Mouse (Mus musculus) liver, postnatal 0 days (tissue): ENCODE results near the gene Tedc1. TPM values are rescaled to one million over a fixed set of nuclear protein-coding genes. Genes with fewer than 3 reads are reported as not detected.
A peak's percentile ranks its signal among the peaks of the same experiment; 100 is the strongest.

Experiments used
- ATAC-seq: fragments of 200-750 bp; cut with Nextera tagmentation; 2 replicates; pipeline ENCODE4 v1.8.0; 2017; ENCODE audit warnings: mild to moderate bottlenecking, moderate library complexity
- DNase-seq: peaks from one replicate; pipeline ENCODE4 v3.0.0-alpha.2; 2016
- H3K27ac ChIP-seq: fragments of 300-500 bp; sonication (generic); 2 replicates; pipeline ENCODE4 v1.5.1; 2014; ENCODE audit warnings: antibody characterized with exemption, moderate library complexity, mild to moderate bottlenecking, low read depth
- H3K27me3 ChIP-seq: fragments of 300-500 bp; sonication (generic); 2 replicates; pipeline ENCODE4 v1.6.1; 2014; ENCODE audit warnings: low read length, control low read depth, mixed read lengths; ENCODE audit not compliant: insufficient read depth
- H3K36me3 ChIP-seq: fragments of 300-500 bp; sonication (generic); replicated peaks from 2 replicates; pipeline ENCODE4 v1.6.1; 2014; ENCODE audit warnings: mild to moderate bottlenecking, control low read depth, low read length, moderate library complexity, mixed read lengths; ENCODE audit not compliant: insufficient read depth
- H3K4me1 ChIP-seq: fragments of 300-500 bp; sonication (generic); 2 replicates; pipeline ENCODE4 v1.6.1; 2014; ENCODE audit warnings: antibody characterized with exemption, mild to moderate bottlenecking, control low read depth; ENCODE audit not compliant: insufficient read depth
- H3K4me2 ChIP-seq: fragments of 300-500 bp; sonication (generic); 2 replicates; pipeline ENCODE4 v1.6.1; 2014; ENCODE audit warnings: low read depth, mild to moderate bottlenecking, low read length, moderate library complexity, mixed read lengths
- H3K4me3 ChIP-seq: fragments of 300-500 bp; sonication (generic); 2 replicates; pipeline ENCODE4 v1.5.1; 2014; ENCODE audit warnings: low read depth, low read length
- H3K9ac ChIP-seq: fragments of 300-500 bp; sonication (generic); replicated peaks from 2 replicates; pipeline ENCODE4 v1.6.1; 2014; ENCODE audit warnings: mild to moderate bottlenecking, moderate library complexity
- H3K9me3 ChIP-seq: fragments of 300-500 bp; sonication (generic); 2 replicates; pipeline ENCODE4 v1.6.1; 2016; ENCODE audit warnings: mild to moderate bottlenecking, control low read depth, low read length, mixed read lengths
- CTCF ChIP-seq: sonication (generic); IDR thresholded peaks from 2 replicates; pipeline ENCODE4 v1.5.1; 2016; ENCODE audit warnings: antibody characterized with exemption, low read depth
- EP300 ChIP-seq: IDR thresholded peaks from 2 replicates; pipeline ENCODE4 v1.6.1; 2016; ENCODE audit warnings: antibody characterized with exemption, low read depth, mild to moderate bottlenecking
- WGBS: fragments of 180-500 bp; shearing (Covaris S2); extraction: QIAGEN DNeasy Blood & Tissue Kit; methylation state at CpG from one replicate; pipeline ENCODE4 v1.1.7; 2014; ENCODE audit not compliant: insufficient replicate concordance; 5-methylcytosine and 5-hydroxymethylcytosine counted together
- polyA plus RNA-seq: library from polyadenylated mRNA; unstranded; fragments of >200 nt; fragmentation: Nextera tagmentation; extraction: Ambion mirVana; gene quantifications from 2 replicates; pipeline ENCODE4 v1.2.1, GENCODE M21; 2015

The Tedc1 gene
- polyA plus RNA-seq, 1 experiment from 2014 or later, result 4.6 TPM

DNA sequence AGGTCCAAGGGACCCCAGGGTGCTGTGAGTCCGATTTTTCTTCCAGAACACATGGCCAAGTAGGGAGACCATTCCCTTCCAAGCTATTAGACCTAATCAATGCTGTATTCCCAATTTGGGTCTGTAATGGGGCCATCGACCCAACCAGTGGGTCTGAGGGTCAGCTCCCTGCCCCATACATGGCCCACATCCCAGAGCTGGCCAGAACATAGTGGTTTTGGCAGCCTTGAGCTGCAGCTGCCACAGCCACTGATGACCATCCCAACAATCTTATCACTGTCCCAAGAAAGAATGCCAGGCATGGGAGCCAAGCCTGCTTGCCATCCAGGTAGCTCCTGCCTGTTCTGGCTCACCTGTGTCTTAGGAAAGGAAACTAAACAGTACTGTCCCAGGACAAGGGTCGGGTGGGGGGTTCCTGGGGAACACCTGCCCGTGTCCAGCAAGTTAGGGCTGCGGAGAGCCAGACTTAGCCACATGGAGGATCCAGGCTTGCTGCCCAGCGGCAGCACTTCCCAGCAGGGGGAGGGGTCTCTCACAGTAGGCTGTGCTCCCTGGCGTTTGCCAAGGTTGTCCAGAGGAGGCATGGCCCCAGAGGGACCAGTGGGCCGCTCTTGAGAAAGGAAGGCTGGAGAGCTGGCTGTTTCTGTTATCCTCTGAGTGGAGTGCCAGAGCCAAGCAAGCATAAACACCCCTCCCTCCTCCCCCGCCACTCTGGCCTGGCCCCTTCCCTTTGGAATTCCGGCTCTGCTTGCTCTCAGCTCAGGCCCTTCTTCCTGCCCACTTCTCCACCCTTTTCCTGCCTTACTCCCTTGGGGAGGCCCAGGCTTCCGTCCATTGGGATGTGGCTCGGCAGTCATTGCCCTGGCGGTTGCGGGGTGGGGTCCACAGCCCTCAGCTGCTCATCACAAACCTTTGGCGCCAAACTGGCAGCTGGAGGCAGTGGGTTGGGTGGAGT lies 13.9 kb upstream of the Tedc1 start:
- Histone ChIP-seq H3K27me3 (peaks cover 34% of the 10 kb centered on the region), H3K9ac (peak overlapping the region; percentile 56), H3K4me1 (peaks cover 40% of the 10 kb centered on the region), H3K4me3 (peak overlapping the region; percentile 50; the same call in 1 of the 2 replicates), H3K4me2 (peak overlapping the region; percentile 87), H3K36me3 (0 out of 2 replicates have a peak, but pooled peaks cover 3% of the 10 kb centered on the region), H3K27ac (peak overlapping the region; percentile 74), H3K9me3 (no peaks in the 10 kb centered on the region)
- DNase-seq, result peak; percentile 52
- TF ChIP-seq CTCF, result no peak
- TF ChIP-seq EP300, result no peak
- 28% methylated on average over 14 of the region's 15 CpGs for WGBS
- ATAC-seq, result no peak

DNA sequence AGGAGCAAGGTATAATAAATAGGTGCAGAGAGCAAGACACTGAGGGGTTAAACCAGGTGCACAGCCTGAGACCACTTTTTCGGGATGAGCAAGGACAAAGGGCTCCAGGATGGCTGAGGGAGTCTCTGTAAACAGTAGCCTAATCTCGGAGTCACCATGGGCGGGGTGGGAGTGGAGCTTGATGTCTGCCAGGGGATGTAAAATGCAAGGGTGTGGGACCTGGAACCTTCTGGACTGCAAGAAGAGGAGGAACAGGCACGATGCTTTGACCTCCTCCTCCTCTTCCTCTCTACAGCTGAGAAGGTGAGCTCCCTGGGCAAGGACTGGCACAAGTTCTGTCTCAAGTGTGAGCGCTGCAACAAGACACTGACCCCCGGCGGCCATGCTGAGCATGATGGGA lies 13.1 kb upstream of the Tedc1 start:
- no peak for DNase-seq
- TF ChIP-seq EP300 (no peak), CTCF (0 out of 2 replicates have a peak, but pooled peaks have one; percentile 13)
- 0 out of 2 replicates have a peak, but pooled peaks cover 3% of the 10 kb centered on the region for H3K36me3 ChIP-seq
- no peaks in the 10 kb centered on the region for H3K9me3 ChIP-seq
- 45% methylated on average over 7 of the region's 7 CpGs for WGBS
- no peak overlapping the region for H3K4me3 ChIP-seq
- no peak for ATAC-seq
- no peak overlapping the region for H3K9ac ChIP-seq
- H3K27ac ChIP-seq, result peak overlapping the region; percentile 16; the same call in 1 of the 2 replicates
- H3K27me3 ChIP-seq, result peaks cover 34% of the 10 kb centered on the region
- H3K4me1 ChIP-seq, result peaks cover 45% of the 10 kb centered on the region
- H3K4me2 ChIP-seq, result peak overlapping the region; percentile 30

DNA sequence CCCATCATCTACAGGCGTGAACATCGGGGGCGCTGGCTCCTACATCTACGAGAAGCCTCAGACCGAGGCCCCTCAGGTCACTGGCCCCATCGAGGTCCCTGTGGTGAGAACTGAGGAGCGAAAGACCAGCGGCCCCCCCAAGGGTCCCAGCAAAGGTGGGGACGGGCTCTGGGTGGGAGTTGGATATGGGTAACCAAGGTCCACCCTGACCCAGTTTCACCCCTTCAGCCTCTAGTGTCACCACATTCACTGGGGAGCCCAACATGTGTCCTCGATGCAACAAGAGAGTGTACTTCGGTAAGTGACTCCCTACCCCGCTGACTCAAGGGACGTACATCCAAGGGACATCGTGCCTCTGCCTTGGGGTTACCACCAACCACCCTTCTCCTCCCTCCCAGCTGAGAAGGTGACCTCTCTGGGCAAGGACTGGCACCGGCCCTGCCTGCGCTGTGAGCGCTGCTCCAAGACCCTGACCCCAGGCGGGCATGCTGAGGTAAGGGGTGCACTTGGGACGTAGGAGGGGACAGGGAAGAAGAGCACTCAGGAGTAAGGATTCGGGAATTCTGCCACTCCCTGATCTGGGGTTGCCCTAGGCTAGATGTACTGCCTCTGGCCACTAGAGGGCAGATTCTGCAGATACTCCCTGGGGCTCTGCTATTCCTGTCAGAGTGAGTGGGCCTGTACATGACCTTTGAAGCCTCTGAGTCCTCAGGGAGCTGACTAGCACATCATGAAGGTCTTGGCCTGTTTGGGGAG lies 12.0 kb upstream of the Tedc1 start:
- Histone ChIP-seq H3K9me3 (no peaks in the 10 kb centered on the region), H3K36me3 (0 out of 2 replicates have a peak, but pooled peaks cover 3% of the 10 kb centered on the region), H3K27ac (no peak overlapping the region), H3K4me1 (peaks cover 51% of the 10 kb centered on the region), H3K4me2 (no peak overlapping the region), H3K4me3 (no peak overlapping the region), H3K27me3 (peaks cover 32% of the 10 kb centered on the region), H3K9ac (no peak overlapping the region)
- no peak for TF ChIP-seq EP300
- peak; percentile 86 for TF ChIP-seq CTCF
- WGBS, result 68% methylated on average over 20 of the region's 20 CpGs
- DNase-seq (peak; percentile 57), ATAC-seq (no peak)

DNA sequence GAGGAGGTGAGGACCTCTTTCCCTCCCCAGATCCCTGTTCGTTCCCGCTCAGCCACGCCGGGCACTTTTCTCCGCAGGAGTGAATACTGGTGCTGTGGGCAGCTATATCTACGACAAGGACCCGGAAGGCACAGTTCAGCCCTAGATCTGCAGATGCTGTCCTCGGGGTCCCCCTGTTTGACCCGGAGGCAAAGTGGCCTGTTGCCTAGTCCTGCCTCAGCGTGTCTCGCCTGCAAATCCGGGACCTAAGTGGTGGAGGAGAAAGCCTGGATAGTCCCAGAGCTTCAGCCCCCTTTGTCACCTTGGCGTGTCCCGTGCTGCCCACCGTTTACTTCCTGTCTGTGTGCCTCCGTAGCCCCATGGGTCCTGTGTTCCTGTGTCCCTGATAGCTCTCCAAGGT lies 11.3 kb upstream of the Tedc1 start:
- H3K4me1 ChIP-seq, result peaks cover 45% of the 10 kb centered on the region
- H3K4me3 ChIP-seq, result no peak overlapping the region
- DNase-seq (no peak), ATAC-seq (no peak)
- no peak for TF ChIP-seq CTCF
- 0 out of 2 replicates have a peak, but pooled peaks cover 3% of the 10 kb centered on the region for H3K36me3 ChIP-seq
- H3K9me3 ChIP-seq, result no peaks in the 10 kb centered on the region
- no peak overlapping the region for H3K9ac ChIP-seq
- H3K27ac ChIP-seq, result no peak overlapping the region
- 90% methylated on average over 16 of the region's 16 CpGs for WGBS
- no peak overlapping the region for H3K4me2 ChIP-seq
- peaks cover 28% of the 10 kb centered on the region for H3K27me3 ChIP-seq

DNA sequence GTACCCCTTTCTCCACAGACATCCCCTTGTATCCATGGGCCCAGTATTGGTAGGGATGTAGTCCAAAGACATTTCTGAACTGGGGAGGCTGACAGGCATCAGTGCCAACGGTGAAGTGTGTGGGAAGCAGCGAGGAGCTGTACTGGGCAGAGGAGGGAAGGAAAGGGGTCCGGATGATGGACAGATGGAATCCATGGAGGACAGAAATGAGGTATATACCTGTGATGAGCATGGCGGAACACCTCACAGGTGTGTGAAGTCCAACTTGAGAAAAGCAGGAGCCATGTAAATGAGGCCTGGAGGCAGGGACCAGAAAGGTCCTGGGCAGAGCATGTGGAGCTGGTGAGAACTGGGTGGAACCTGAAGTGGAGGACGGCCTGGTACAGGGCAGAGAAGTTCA lies 10.6 kb upstream of the Tedc1 start:
- Histone ChIP-seq H3K27me3 (peaks cover 28% of the 10 kb centered on the region), H3K36me3 (0 out of 2 replicates have a peak, but pooled peaks cover 3% of the 10 kb centered on the region), H3K4me1 (peaks cover 41% of the 10 kb centered on the region)

More for the DNA sequence above, 10.6 kb upstream of the Tedc1 start:
- H3K4me3 ChIP-seq, result no peak overlapping the region
- DNase-seq, result no peak
- H3K9ac ChIP-seq, result no peak overlapping the region
- no peak overlapping the region for H3K27ac ChIP-seq
- WGBS, result 76% methylated on average over 5 of the region's 5 CpGs
- H3K9me3 ChIP-seq, result no peaks in the 10 kb centered on the region
- H3K4me2 ChIP-seq, result no peak overlapping the region
- no peak for ATAC-seq
- TF ChIP-seq CTCF, result no peak
- no peak for TF ChIP-seq EP300
